Mouse (Mus musculus) spleen, adult 2 months (tissue): Measurements from ENCODE around the gene Apba2. TPM values are rescaled to one million over a fixed set of nuclear protein-coding genes. Genes with fewer than 3 reads are reported as not detected.

Source experiments
- DNase-seq, 2 experiments: peaks; one replicate each; pipeline versions ENCODE4 v3.0.0 to v3.0.0-alpha.2; 2012 to 2021; ENCODE audit warnings: low spot score in 2 of 2, low read depth in 1 of 2
- H3K27ac ChIP-seq: fragments of 200-500 bp; 2 replicates; pipeline ENCODE4 v1.5.1; 2012; ENCODE audit warnings: low read length, inconsistent platforms; ENCODE audit not compliant: insufficient read depth
- H3K27me3 ChIP-seq: fragments of 200-500 bp; 2 replicates; pipeline ENCODE4 v1.6.1; 2012; ENCODE audit warnings: mild to moderate bottlenecking, moderate library complexity, low read length, inconsistent platforms; ENCODE audit not compliant: control insufficient read depth, insufficient read depth
- H3K36me3 ChIP-seq: fragments of 200-500 bp; 2 replicates; pipeline ENCODE4 v1.6.1; 2012; ENCODE audit warnings: mild to moderate bottlenecking, low read length, inconsistent platforms; ENCODE audit not compliant: control insufficient read depth, insufficient read depth
- H3K4me1 ChIP-seq: fragments of 200-500 bp; 2 replicates; pipeline ENCODE4 v1.6.1; 2011; ENCODE audit warnings: inconsistent platforms; ENCODE audit not compliant: control insufficient read depth, insufficient read depth, insufficient read length
- H3K4me3 ChIP-seq: fragments of 200-500 bp; 2 replicates; pipeline ENCODE4 v1.5.1; 2011; ENCODE audit warnings: mild to moderate bottlenecking, inconsistent platforms; ENCODE audit not compliant: insufficient read depth, insufficient read length; ENCODE audit errors: extremely low read depth
- CTCF ChIP-seq: fragments of 200-500 bp; IDR thresholded peaks from 2 replicates; pipeline ENCODE4 v1.5.1; 2011; ENCODE audit warnings: mild to moderate bottlenecking, inconsistent platforms; ENCODE audit not compliant: insufficient read depth, insufficient read length, insufficient replicate concordance; ENCODE audit errors: extremely low read depth
- POLR2A ChIP-seq: fragments of 200-500 bp; IDR thresholded peaks from 2 replicates; pipeline ENCODE4 v1.6.1; 2011; ENCODE audit warnings: low read depth, low read length, inconsistent platforms
- WGBS: fragments of 180-500 bp; shearing (Covaris S2); methylation state at CpG from one replicate; pipeline ENCODE4 v1.1.7; 2018; 5-methylcytosine and 5-hydroxymethylcytosine counted together
- polyA plus RNA-seq: library from polyadenylated mRNA; depleted of rRNA; stranded (reverse); fragments of >200 nt; gene quantifications from 2 replicates; pipeline ENCODE4 v1.2.3, GENCODE M21; 2012; rRNA removed

Apba2 gene
- polyA plus RNA-seq: 0.18 TPM in 1 of 2 replicates, not detected in the other

- H3K4me1 ChIP-seq: no peaks in the 10 kb centered on the region
- 5% methylated on average over 92 of the region's 96 CpGs for WGBS
- no peak for DNase-seq
- no peak within 1 kb of the TSS for H3K27ac ChIP-seq
- TF ChIP-seq CTCF (no peak), POLR2A (no peak)
- H3K36me3 ChIP-seq: no peaks in the 10 kb centered on the region
- no peak within 1 kb of the TSS for H3K4me3 ChIP-seq
- H3K27me3 ChIP-seq: peaks cover 3% of the 10 kb centered on the region; the same call in 1 of the 2 replicates
Measured at GRCm38 (mm10) chr7:64501536-64502270, at the start of gene Apba2. TSS of gene Apba2 (plus strand) at chr7:64501706.

GRCm38 (mm10) chr7:64451861-64452382 is 49.6 kb upstream of the Apba2 start:
- TF ChIP-seq CTCF (no peak), POLR2A (no peak)
- Histone ChIP-seq H3K27me3 (no peaks in the 10 kb centered on the region), H3K36me3 (no peaks in the 10 kb centered on the region), H3K4me1 (no peaks in the 10 kb centered on the region), H3K4me3 (no peak overlapping the region), H3K27ac (no peak overlapping the region)
- DNase-seq: no peak
- WGBS: 82% methylated on average over 5 of the region's 5 CpGs

DNA sequence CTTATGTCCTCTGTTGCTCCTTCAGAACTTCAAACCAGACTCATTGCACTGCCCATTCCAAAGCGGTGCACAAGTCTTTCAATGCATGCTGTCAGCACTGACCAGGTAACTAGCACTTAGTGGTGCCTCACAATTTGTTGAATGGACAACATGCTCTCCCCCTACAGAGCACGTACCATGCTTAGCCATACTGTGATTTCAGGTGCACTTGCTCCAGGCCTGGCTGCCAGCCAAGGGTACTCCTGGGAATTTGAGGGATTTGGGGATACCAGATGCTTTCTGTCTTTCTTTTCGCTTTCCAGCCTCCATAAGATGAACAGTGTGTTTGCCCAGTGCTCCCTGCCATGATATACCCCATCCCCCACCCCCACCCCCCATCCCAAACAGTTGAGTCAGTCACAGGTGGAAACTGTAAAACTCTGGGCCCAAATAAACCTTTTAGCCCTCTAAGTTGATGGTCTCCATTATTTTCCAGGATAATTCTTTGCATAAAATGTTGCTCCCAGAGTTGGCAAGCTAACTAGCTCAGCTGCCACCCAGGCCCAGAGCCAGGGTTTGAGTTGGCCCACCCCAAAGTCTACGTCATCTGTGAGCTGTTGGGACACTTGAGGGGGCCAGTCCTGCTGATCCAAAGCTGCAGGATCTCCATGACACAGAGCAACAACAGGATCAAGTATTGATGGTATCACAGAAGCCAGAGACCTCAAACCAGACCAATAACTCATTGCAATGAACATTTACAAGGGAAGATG is 48.9 kb upstream of the Apba2 start:
- Histone ChIP-seq H3K36me3 (no peaks in the 10 kb centered on the region), H3K4me1 (no peaks in the 10 kb centered on the region), H3K27ac (no peak overlapping the region), H3K27me3 (no peaks in the 10 kb centered on the region), H3K4me3 (no peak overlapping the region)
- TF ChIP-seq CTCF (no peak), POLR2A (no peak)
- WGBS: 75% methylated on average over 4 of the region's 4 CpGs
- no peak for DNase-seq

DNA sequence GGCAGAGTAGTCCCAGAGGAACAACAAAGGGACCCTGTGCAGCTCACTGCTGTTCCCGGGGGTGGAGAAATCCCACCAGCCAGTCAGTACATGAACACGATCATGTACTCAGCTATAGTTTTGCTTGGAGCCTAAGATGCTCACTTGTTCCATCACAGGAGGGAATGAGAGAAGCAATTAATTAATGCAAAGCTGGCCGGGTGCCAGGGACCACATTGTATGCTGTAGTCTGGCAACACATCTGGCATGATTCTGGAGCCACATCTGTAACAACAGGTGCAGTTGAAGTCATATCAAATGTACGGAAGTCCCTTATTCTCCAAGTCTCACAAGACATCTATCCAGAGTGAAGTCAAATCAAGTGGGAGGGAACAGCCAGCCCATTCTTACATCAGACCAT is 45.3 kb upstream of the Apba2 start:
- no peaks in the 10 kb centered on the region for H3K27me3 ChIP-seq
- no peak overlapping the region for H3K27ac ChIP-seq
- no peak for DNase-seq
- WGBS: 87% methylated on average over 4 of the region's 4 CpGs
- no peak for TF ChIP-seq CTCF
- H3K4me1 ChIP-seq: no peaks in the 10 kb centered on the region
- H3K36me3 ChIP-seq: no peaks in the 10 kb centered on the region
- no peak overlapping the region for H3K4me3 ChIP-seq

GRCm38 (mm10) chr7:64456676-64457075 is 44.8 kb upstream of the Apba2 start:
- Histone ChIP-seq H3K4me1 (no peaks in the 10 kb centered on the region), H3K27ac (no peak overlapping the region), H3K36me3 (no peaks in the 10 kb centered on the region), H3K27me3 (no peaks in the 10 kb centered on the region), H3K4me3 (no peak overlapping the region)
- TF ChIP-seq POLR2A: no peak
- no peak for TF ChIP-seq CTCF
- WGBS: 76% methylated on average over 3 of the region's 3 CpGs
- DNase-seq: no peak

DNA sequence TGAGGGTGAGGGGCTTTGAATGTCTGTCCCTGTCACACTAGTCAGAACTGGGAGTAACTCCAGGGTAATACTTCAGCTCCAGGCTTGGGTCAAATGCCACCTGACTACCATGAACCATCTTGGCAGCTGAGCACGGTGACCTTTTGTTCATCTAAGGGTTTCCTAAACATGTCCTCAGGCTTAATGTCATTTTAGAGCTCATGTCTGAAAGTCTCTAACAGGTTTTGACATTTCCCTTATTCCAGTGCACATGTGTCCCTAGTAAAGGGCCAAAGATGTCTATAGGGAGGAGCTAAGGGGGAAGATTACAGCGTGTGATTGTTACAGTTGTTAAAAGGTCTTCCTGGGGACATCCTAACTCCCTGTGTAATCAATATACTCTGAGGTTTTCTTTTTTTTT is 43.7 kb upstream of the Apba2 start:
- DNase-seq: no peak
- Histone ChIP-seq H3K4me1 (no peaks in the 10 kb centered on the region), H3K27me3 (no peaks in the 10 kb centered on the region), H3K27ac (no peak overlapping the region), H3K4me3 (no peak overlapping the region), H3K36me3 (no peaks in the 10 kb centered on the region)
- WGBS: 91% methylated on average over 2 of the region's 2 CpGs
- no peak for TF ChIP-seq POLR2A
- no peak for TF ChIP-seq CTCF
